Mouse (Mus musculus) urinary bladder, postnatal 4 days (tissue): ENCODE measurements around the gene Med27.
A peak's percentile ranks its signal among the peaks of the same experiment; 100 is the strongest.

Experiments
- DNase-seq, 2 experiments: peaks; one replicate each; pipeline ENCODE4 v3.0.0; 2021 to 2022; ENCODE audit warnings: low spot score in 2 of 2

Med27 gene

DNA sequence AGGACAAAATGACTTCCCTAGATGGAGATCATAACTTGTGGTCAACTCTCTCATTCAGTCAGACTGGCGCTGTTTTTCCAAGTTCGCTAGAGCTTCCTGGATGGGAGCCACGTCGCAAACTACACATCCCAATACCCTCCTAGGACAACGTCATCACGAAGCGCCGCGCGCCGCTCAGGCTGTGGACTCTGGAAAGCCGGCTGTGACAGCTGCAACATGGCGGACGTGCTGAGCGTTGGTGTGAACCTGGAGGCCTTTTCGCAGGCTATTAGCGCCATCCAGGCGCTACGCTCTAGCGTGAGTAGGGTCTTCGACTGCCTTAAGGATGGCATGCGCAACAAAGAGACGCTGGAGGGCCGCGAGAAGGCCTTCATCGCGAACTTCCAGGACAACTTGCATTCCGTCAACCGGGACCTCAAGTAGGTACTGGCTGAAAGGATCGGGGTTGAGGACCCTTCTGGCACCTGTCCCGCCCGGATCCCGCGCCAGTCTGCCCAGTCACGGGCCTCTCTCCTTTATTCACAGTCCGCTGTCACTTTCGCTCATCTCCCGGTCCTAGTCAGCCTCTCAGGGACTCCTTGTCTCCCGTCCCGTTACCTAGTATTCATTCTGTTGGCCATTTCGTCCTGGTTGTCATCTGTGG lies at the start of gene Med27:
Gene Med27 (plus strand): TSS at position 191 of the 643 bp plus-strand sequence.
- DNase-seq: peak; percentile 87 to 97

DNA sequence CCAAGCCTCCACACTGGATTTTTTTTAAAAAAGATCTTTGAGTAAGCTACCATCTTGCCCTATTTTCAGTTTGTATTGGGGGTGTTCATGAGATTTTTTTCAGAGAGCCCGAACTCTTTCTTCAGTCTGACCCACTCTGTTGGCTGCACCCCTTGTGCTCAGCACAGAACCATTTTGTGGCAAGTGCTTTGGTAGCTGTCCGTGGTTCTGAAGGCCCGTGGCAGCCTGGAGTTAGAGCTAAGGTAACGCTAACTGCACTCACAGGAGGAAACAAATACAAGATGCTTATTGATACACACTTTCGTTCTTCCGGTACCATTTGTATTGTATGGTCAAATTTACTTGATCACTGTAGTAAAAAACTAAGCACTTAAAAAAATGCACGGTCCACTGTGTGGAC lies 36.7 kb upstream of the Med27 start:
- peak in 1 of 2 experiments; percentile 63 for DNase-seq

GRCm38 (mm10) chr2:29312058-29312457 lies 34.6 kb upstream of the Med27 start:
- no peak for DNase-seq

GRCm38 (mm10) chr2:29317906-29318470 lies 28.6 kb upstream of the Med27 start:
- DNase-seq: no peak

DNA sequence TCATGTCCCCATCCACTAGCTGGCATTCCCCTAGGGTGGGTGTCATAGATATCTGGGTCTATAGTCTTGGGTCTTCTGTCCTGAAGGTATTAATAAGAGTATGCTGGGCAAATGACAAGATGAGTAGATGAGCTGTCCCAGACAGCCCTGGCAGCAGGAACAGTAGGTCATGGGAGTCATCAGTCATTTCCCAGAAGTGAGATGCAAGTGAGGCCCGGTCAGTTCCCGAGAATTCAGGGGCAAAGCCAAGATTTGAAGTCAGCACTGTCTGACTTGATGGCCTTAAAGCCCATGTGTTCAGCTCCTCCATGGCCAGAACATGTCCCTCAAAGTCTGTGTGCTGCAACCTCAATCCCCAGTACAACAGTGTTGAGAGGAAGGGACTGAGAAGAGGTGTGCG lies 28.0 kb upstream of the Med27 start:
- no peak for DNase-seq

DNA sequence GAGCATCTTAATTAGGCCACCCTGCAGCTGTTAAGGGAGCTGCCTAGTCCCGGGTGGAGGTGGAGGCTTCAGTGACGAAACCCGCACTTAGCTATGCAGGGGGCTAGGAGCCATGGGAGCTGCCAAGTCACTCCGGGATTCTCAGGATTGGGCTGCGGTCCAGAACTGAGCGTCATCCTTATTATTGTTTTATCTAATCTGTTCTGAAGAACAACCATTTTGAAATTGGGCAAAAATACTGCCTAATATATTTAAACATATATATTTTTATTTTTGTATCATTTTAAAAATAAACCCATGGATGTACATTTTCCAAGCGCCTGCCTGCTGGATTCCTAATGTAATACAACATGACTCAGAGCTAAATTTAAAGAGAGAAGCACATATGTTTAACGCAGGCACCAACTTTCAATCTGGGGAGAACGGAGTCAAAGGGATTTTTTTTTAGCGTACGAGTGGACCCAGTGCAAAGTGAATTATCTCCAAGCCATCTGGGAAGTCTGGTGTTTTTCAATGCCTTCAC lies 26.3 kb upstream of the Med27 start:
- DNase-seq: no peak

DNA sequence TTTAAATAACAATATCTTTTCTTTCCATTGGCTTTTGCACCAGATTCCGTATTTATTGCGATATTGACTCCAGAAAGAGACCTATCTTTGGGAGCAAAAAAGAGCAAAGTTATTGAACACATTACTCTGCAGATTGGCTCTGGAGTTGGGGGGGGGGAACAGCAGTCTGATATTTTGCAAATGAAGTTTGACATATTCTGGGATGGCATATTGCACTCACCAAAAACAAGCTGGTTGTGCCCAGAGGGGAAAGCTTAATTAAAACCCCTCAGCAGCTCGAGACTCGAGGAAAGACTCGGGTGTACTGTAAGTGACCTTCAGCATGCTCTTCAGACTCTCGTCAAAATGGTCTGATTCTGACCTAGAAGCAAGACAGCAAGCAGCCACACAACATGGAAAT lies 25.8 kb upstream of the Med27 start:
- DNase-seq: no peak

- no peak for DNase-seq
Measured at GRCm38 (mm10) chr2:29324456-29324855, 22.2 kb upstream of the Med27 start.

GRCm38 (mm10) chr2:29330471-29330870 lies 16.1 kb upstream of the Med27 start:
- no peak for DNase-seq

DNA sequence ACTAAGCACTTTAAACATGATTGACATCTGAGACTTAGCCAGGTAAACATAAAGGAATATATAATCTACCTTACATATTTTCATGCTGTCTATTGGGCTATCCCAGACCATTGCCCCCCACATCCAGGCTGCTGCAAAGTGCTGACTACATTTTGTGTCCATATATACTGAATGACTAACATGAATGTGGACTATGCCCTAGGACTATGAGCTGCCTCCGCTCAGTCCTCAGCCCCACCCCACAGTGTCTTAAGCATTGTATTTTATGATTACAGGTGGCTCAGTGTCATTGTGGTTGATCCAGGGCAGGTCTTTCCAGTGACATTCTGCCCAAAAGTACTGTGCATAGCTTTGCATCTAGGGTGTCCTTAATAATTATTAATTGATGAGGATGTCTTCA lies 8.2 kb upstream of the Med27 start:
- DNase-seq: no peak

DNA sequence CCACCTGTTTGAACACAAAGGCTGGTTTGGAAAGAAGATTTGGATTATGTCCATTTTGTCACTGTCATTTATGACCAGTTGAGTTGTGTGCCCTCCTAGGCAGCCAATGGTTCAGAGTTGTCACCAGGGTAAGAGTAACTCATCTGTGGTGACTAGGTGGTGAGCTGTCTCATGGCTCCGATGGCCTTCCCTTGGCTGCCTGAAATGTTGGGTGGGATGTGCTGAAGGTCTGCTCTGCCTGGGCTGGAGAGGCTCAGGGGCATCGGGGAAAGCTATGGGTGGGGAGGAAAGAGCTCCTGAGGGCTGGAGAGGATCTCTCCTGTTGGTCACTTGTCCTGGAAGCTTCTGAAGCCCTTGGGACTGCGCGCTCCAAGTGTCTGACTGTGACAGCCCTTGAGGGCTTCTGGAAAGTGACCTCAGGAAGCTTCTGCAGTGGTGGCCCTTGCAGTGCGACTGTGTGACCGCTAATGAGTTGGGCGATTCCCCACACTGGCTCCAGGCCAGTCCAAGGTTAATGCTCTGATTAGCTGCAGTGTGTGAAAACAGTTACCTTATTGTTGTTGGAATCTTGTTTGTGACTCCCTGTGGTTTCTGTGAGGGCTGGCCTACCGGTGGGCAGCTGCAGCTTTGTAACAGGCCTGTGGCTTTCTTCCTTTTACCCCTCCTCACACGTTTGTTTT lies 12.2 kb downstream of the Med27 start:
- no peak for DNase-seq

GRCm38 (mm10) chr2:29360956-29361355 lies 14.3 kb downstream of the Med27 start:
- DNase-seq: no peak

DNA sequence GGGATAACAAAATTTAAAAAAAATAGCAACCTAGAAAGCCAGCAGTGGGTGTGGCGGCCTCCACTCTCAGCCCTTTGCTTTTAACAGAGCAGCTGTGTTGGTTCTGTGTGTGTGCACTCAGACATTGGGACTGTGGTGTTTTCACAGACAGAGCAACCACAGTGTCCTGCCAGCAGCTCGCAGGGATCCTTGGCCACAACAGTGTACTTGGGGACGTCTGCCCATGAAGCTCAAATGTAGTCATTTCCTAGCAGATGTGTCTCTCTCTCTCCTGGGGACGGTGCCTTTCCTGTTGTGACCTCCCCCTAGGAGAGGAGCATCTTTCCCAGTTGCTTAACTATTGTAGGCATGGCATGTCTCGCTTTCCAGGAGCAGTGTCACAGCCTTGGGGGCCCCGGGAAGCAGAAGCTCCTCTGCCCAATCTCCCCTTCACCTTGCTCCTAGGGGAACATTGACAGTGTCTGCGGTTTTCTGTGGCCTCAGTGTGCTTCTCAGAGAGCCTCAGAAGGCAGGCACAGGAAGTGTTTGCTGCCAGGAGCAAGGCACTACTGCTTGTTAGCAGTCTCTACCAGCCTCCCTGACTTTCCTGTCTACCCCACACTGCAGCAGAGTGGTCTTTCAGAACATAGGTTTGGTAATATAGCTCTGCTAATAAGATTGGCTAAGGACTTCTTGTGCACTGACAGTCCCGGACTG lies 18.5 kb downstream of the Med27 start:
- DNase-seq: no peak

- no peak for DNase-seq
Measured at GRCm38 (mm10) chr2:29368730-29369129, 22.1 kb downstream of the Med27 start.

DNA sequence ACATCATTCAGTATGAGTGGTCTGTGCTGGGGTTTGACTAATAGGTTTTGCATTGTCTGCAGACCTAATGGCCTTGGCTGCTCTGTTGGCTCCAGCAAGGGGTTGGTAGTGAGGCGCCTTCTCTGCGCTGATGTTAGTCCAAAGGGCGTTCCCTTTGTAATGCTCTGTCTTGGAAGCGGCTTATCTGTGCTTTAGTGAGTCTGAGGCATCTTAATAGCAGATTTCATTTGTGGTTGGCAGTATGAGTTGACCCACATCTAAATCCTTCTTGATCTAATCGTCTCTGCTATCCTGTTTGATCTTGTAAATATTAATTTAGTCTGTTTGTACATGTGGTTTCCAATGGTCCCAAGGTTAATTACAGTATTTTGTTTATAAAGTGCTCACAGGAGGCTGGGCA lies 25.6 kb downstream of the Med27 start:
- no peak for DNase-seq

DNA sequence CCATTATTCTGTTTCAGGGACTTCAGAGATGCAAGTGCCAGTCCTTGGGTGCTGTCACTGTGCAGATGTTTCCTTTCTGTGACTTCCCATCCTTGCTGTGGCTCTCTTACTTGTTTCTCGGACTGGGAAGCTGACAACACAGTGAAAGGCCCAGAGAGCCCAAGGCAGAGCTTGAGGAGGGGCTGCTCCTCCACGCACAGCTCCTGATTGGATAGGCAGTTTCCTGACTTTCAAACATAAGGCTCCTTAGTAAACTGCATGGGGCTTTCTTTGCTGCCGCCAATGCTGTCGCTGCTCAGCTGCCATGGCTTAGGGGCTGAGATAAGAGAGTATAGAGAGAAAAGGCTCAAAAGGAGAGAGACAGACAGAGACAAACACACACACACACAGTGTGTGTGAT lies 35.1 kb downstream of the Med27 start:
- no peak for DNase-seq

- no peak for DNase-seq
Measured at GRCm38 (mm10) chr2:29382583-29382982, 36.0 kb downstream of the Med27 start.

DNA sequence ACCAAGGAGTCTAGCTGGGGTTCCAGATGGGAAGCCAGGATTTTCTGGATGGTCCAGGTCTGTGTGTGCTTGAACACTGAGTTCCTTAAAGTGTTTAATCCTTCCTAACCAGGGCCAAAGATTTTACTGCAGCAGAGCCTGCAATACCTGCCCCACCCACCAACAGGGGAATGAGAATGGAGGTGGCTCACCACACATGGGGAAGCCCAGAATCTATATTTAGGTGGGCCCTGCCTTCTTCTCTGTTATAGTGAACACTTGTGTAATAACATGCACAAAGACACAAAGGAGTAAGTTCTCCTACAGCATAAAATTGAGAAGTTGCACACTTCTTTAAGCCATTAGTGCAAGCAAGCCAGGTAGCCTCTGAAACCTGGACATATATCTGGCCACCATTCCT lies 36.5 kb downstream of the Med27 start:
- no peak for DNase-seq

DNA sequence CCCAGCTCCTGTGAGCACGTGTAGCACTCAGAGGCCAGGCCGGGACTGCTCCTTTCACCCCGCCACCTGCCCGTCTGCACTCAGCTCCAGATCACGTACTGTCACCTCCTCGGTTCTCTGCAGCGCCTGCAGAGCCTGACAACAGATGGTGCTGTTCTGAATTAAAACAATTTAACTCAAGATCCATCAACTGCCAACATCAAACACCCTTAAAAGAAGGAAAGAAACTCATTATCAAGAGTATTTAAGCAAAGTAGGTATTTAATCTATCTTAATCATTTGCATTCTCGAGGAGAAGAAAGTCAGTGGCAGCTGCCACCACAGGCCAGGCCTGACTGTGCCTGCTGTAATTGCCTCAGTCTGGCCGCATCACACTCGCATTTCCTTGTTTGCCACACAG lies 38.8 kb downstream of the Med27 start:
- no peak for DNase-seq

DNA sequence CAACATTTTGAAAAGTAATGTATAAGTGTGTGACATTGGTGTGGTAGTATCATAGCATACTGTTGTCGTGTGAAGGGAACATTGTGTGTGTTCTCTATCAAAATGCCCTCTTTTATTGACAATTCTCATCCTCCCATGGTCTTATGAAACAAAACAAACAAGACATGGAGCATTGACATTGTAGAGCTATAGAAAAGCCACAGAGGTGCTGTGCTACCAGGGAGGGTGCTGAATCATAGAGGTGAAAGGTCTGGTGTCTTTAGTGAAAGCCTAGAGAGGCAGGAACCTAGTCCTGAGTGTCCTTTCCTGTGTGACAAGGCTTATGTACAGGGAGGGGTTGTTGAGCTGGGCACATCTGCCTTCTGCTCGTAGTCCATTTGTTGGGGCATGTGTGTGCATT lies 40.6 kb downstream of the Med27 start:
- DNase-seq: no peak

DNA sequence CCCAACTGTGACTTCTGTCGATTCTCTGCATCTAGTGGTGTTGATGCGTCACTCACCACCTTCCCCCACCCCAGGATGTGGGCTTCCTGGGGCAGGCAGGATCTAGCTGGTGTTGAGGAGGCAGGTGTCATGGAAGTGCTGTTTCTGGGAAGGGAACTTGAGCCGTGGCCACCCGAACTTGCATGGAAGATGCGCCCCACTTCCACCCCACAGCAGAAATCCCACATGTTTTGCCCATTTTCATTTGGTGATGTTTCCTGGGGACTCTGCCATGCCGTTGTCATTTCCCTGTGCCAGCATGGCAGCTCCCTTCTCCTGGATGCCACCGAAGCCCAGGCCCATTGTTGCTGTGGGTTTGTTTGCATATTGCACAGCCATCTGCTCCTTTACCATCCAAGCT lies 42.3 kb downstream of the Med27 start:
- no peak for DNase-seq

- DNase-seq: no peak
Measured at GRCm38 (mm10) chr2:29391086-29391485, 44.5 kb downstream of the Med27 start.

- no peak for DNase-seq
Measured at GRCm38 (mm10) chr2:29391996-29392395, 45.4 kb downstream of the Med27 start.
